Mouse (Mus musculus): ENCODE data around the gene Ctnnd2.

- TF ChIP-seq EP300 (IDR thresholded peaks at IDR 0.05; ENCODE audit: low read depth) (no peak), CTCF (IDR thresholded peaks at IDR 0.05; ENCODE audit: low read depth) (no peak)
These were observed 523.5 kb downstream of the Ctnnd2 start for GRCm38 (mm10) chr15:30695859-30696258.

Measured in liver, postnatal 0 days (tissue).